Mouse (Mus musculus) heart, postnatal 0 days (tissue): ENCODE data around the gene Orm1.

ENCODE experiments used
- CTCF ChIP-seq: IDR thresholded peaks from 2 replicates; pipeline ENCODE4 v1.5.1; 2016; ENCODE audit warnings: antibody characterized with exemption, control low read depth, low read depth
- EP300 ChIP-seq: IDR thresholded peaks from 2 replicates; pipeline ENCODE4 v1.6.1; 2016; ENCODE audit warnings: antibody characterized with exemption, low read depth

GRCm38 (mm10) chr4:63348524-63348923 is 4.2 kb downstream of the Orm1 start:
- TF ChIP-seq CTCF (no peak), EP300 (no peak)
